Mouse (Mus musculus) urinary bladder, postnatal 4 days (tissue): Measurements from ENCODE around the gene Ccdc74a.
"Not testable (repeated sequence)": the region's sequence is repeated elsewhere in the genome, so short reads cannot be mapped to it uniquely, and the experiment has no call there.

Experiments used
- DNase-seq, 2 experiments: peaks; one replicate each; pipeline ENCODE4 v3.0.0; 2021 to 2022; ENCODE audit warnings: low spot score in 2 of 2

Gene Ccdc74a

GRCm38 (mm10) chr16:17646310-17647114 is at the start of gene Ccdc74a:
Gene Ccdc74a (plus strand): TSS chr16:17646470.
- DNase-seq: peak; percentile 82

- no peak for DNase-seq
Measured at GRCm38 (mm10) chr16:17600944-17601562, 45.2 kb upstream of the Ccdc74a start.

DNA sequence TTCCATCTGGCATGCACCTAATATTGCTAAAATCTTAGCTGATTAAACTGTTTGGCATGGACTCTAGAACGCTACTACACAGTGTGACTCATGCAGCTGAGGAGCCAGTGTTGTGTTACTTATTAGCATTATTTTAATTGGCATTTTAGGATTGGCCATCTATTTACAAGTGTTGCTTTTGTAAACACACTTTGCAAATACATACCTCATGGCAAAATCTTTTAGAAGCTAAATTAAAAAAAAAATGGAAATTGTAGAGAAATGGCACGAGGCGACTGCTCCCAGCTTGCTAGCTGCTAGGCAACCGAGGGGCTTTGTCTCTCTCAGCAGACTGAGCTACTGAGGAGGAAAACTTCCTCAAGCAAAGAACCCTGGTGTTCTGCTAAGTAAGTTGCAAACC is 41.3 kb upstream of the Ccdc74a start:
- no peak for DNase-seq

DNA sequence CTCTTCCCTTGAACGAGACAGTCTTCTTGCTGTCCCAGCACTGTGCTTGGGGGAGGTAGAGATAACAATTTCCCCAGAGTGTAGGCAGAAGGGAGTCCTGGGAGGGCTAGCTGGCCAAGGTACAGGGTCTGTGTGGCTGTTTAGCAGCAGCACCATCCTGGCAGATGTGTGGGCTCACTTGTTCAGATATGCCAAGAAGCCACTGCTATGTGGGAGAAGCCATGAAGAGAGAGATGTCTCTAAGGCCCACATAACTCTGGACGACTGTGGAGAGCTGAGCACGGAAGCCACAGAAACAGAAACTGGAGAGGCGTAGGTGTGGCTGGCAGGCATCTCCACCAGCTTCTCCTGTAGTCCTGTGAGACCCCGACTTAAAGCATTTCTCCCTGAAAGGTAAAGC is 40.6 kb upstream of the Ccdc74a start:
- no peak for DNase-seq

- no peak for DNase-seq
Measured at GRCm38 (mm10) chr16:17611383-17611782, 34.9 kb upstream of the Ccdc74a start.

DNA sequence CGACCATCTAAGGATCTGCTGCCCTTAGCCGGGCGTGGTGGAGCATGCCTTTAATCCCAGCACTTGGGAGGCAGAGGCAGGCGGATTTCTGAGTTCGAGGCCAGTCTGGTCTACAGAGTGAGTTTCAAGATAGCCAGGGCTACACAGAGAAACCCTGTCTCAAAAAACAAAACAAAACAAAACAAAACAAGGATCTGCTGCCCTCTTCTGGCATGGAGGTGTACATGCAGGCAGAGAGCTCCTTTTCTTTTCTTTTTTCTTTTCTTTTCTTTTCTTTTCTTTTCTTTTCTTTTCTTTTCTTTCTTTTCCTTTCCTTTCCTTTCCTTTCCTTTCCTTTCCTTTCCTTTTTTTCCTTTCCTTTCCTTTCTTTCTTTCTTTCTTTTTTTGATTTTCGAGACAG is 31.5 kb upstream of the Ccdc74a start:
- DNase-seq: not testable (repeated sequence)

- DNase-seq: no peak
Measured at GRCm38 (mm10) chr16:17616212-17616611, 30.1 kb upstream of the Ccdc74a start.

GRCm38 (mm10) chr16:17617922-17618565 is 28.2 kb upstream of the Ccdc74a start:
- peak in 1 of 2 experiments; percentile 30 for DNase-seq

- peak; percentile 82 to 95 for DNase-seq
Measured at GRCm38 (mm10) chr16:17619198-17620105, 26.8 kb upstream of the Ccdc74a start, which contains the start of gene Smpd4. Gene Smpd4 (plus strand): TSS chr16:17619354.

GRCm38 (mm10) chr16:17621936-17622335 is 24.3 kb upstream of the Ccdc74a start:
- no peak for DNase-seq

DNA sequence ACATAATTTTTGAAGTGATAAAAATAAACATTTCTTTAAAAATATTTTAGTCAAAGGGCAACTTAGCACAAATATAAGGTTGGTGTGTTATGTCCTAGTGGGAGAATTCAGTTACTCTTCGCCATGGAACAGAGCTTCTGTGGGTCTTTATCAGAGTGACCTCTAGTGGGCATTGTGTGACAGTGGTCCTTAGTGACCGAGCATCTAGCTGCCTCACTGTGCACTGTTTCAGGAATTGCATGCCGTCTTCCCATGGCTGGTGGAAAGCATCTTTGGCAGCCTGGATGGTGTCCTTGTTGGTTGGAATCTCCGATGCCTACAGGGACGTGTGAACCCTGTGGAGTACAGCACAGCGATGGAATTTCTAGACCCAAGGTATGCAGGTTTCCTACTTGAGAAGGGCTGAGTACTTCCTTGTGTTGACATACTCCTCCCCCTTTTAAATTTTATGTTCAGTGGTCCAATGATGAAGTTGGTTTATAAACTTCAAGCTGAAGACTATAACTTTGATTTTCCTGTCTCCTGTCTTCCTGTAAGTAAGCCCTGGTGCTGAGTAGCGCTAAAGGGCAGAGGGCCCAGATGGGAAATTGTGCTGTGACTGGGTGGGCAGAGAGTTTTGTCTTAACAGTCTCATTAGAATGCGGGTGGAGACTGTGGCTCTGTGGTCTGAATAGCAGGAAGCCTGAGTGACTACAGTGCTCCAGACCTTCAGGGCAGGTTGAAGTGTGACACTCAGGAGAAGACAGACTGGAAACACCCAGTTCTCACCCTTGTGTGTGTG is 20.6 kb upstream of the Ccdc74a start:
- DNase-seq: no peak

- DNase-seq: no peak
Measured at GRCm38 (mm10) chr16:17626269-17626555, 20.1 kb upstream of the Ccdc74a start.

- DNase-seq: no peak
Measured at GRCm38 (mm10) chr16:17632580-17632979, 13.7 kb upstream of the Ccdc74a start.

- no peak for DNase-seq
Measured at GRCm38 (mm10) chr16:17633481-17634181, 12.6 kb upstream of the Ccdc74a start.

DNA sequence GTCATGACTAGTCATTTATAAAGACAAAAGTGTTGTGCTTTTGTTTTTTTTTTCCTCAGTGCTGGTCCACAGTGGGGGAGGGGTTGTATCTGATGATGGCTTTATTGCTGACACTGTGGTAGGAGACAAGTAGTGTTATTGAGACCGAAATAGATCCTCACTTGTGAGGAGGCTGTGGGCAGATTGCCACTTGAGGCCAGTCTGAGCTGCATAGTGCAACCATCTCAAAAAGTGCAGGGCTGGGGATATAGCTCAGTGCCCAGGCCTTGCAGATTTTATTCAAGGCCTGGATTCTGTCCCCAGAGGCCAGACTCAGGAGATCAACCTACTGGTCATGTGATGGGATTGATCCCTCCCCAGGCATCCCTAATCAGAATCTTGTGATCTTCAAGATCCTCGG is 9.4 kb upstream of the Ccdc74a start:
- DNase-seq: no peak

DNA sequence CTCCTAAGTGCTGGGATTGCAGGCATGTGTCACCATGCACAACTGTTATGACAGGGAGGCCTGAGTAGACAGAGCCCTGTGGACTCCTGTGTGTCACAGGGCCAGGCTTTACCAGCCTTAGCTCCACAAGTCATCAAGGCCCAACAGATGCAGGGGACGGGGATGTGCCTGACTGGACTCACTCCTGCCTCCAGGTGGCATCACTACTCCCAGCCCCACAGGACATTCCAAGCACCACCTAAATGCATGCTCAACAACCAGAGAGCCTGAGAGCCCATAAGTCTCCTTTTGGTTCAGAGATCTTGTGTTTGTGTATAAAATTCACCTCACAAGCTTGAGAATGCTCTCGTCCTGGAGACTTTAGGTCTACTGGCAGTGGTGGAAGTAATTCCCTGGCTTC is 8.7 kb upstream of the Ccdc74a start:
- DNase-seq: no peak

- DNase-seq: no peak
Measured at GRCm38 (mm10) chr16:17638036-17638628, 8.1 kb upstream of the Ccdc74a start.

GRCm38 (mm10) chr16:17639081-17639480 is 7.2 kb upstream of the Ccdc74a start:
- DNase-seq: no peak

DNA sequence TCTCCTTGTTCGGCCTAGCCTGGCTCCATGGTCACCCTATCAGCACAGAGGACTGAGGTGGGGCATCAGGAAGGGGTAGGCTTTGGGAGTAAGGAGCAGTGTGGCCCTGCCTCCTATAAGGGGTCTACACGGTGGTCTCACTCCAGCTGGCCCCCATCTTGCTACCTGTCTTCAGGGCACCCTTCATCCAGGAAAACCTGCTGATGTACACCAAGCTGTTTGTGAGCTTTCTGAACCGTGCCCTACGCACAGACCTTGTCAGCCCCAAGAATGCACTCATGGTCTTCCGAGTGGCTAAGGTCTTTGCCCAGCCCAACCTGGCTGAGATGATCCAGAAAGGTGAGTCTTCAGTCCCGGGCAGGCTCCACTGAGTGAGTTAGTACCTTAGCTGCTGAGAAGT is 6.3 kb upstream of the Ccdc74a start:
- DNase-seq: no peak

DNA sequence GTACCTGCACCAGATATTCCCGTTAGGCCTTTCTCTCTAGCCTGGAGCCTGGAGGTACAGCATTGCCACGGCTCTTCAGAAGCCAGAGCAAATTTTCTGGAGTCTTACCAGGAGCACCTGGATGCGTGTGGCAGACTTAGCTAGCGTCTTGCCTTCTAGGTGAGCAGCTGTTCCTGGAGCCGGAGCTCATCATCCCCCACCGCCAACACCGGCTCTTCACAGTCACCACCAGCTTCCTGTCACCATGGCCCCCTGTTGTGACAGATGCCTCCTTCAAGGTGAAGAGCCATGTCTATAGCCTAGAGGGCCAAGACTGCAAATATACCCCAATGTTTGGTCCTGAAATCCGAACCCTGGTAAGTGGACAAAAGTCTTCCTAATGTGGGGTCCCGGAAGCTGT is 5.6 kb upstream of the Ccdc74a start:
- DNase-seq: no peak
